Mouse (Mus musculus) E14TG2a.4 (cell line): ENCODE measurements around the gene Rnf213.

Source experiments
- H3K27me3 ChIP-seq: 2 replicates; pipeline ENCODE4 v1.6.1; 2014; ENCODE audit warnings: low read length, control low read depth; ENCODE audit not compliant: insufficient read depth
- H3K36me3 ChIP-seq: 2 replicates; pipeline ENCODE4 v1.6.1; 2014; ENCODE audit warnings: low read length, control low read depth; ENCODE audit not compliant: insufficient read depth
- H3K4me1 ChIP-seq: replicated peaks from 2 replicates; pipeline ENCODE4 v1.6.1; 2014; ENCODE audit warnings: low read depth, low read length, control low read depth
- H3K4me3 ChIP-seq: replicated peaks from 2 replicates; pipeline ENCODE4 v1.5.1; 2014; ENCODE audit warnings: mild to moderate bottlenecking, low read length
- H3K9me3 ChIP-seq: 2 replicates; pipeline ENCODE4 v1.6.1; 2014; ENCODE audit warnings: low read length, control low read depth
- CTCF ChIP-seq: conservative IDR thresholded peaks from 2 replicates; pipeline ENCODE4 v1.5.1; 2014; ENCODE audit warnings: low read length
- NANOG ChIP-seq: IDR thresholded peaks from 2 replicates; pipeline ENCODE4 v1.6.1; 2014; ENCODE audit warnings: borderline replicate concordance, low read length, mixed read lengths
- POU5F1 ChIP-seq: IDR thresholded peaks from 2 replicates; pipeline ENCODE4 v1.6.1; 2014; ENCODE audit warnings: low read length, borderline replicate concordance

The Rnf213 gene

DNA sequence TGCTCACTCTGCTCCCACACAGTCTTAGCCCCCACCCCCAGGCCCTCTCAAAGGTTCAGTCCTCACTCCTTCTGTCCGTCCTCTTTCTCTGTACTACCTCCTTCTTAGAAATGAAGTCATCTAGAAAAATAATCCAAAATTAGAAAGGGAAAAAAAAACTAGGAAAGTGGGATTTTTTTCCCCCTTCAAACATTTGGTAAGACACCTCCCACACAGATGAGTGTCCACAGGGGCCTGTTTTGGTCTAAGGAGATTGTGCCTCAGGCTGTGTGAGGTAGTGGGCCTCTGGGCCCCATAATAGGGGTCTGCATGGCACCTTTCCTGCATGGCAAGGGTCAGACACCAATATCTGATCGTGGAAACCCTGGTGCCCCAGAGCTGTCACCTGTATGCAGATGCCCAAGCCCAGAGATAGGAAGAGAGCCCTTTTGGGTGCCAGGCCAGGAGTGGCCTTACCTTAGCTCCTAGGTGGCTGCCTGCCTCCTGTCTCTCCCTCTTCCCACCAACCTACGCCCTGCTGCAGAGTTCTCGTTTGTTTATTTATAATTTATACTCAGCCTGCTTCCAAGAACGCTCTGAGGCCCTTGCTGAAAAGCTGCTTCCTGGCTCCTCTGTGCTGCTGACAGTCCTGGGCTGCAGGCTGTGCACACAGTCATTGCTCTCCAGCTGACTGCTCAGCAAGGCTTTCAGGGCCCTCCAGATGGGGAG lies 127.3 kb downstream of the Rnf213 start:
- Histone ChIP-seq H3K4me1 (peaks cover 45% of the 10 kb centered on the region), H3K27me3 (peaks cover 46% of the 10 kb centered on the region), H3K4me3 (no peak overlapping the region), H3K36me3 (no peaks in the 10 kb centered on the region), H3K9me3 (no peaks in the 10 kb centered on the region)
- no peak for TF ChIP-seq POU5F1

DNA sequence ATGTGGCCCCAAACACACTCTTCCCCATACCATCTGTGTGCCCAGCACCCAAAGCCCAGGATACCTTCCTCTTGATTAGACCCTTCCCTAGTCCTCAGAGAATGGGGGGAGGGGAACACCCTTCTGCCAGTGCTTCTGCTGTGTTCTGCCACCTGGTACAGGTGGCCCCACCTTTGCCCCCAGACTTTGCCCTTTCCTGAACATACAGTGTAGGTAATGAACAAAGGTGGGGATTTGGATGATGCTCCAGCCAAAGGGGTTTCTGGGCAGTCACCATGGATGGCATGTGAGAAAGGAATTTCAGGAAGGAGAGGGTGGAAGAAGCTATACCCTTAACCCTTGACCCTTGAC lies 127.8 kb downstream of the Rnf213 start:
- no peaks in the 10 kb centered on the region for H3K36me3 ChIP-seq
- TF ChIP-seq CTCF (no peak), NANOG (no peak), POU5F1 (no peak)
- peaks cover 43% of the 10 kb centered on the region for H3K4me1 ChIP-seq
- no peak overlapping the region for H3K4me3 ChIP-seq
- H3K27me3 ChIP-seq: peaks cover 41% of the 10 kb centered on the region
- no peaks in the 10 kb centered on the region for H3K9me3 ChIP-seq

DNA sequence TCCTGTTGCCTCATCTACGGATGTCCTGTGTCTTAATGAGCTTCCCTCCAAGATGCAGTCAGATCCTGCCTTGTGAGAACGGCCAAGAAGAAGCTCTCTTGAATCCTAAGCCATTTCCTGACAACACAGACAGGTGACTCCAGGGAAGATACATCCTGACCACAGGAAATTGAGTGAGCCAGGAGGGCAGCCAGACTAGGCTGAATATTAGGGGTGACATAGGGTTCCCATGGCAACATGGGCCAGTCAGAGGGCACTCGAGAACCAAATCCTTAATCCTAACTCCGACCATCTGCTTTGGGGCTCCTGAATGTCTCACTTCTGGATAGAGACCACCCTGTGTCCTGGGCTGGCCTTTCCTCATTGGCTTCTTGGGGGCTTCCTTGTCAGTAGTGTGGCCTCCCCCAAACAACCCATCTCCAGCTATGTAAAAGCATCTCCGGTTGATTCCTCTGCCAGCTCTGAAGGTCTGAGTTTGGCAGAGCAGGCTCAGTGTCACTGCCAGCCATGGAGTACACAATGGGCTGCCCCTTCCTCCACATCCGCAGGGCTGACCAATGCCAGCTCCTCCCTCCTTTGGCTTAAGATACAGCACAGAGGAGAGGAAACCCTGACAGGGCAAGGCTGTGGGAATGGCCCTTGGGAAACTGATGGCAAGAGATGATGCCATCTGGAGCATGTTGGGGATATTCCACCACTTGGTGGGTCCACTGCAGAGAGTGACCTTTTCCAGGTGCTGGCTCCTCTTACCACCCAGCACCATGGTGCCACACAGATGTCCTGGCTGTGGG lies 129.2 kb downstream of the Rnf213 start:
- no peaks in the 10 kb centered on the region for H3K9me3 ChIP-seq
- peaks cover 43% of the 10 kb centered on the region for H3K4me1 ChIP-seq
- no peak overlapping the region for H3K4me3 ChIP-seq
- TF ChIP-seq NANOG (no peak), POU5F1 (no peak), CTCF (no peak)
- H3K36me3 ChIP-seq: no peaks in the 10 kb centered on the region
- peaks cover 28% of the 10 kb centered on the region for H3K27me3 ChIP-seq

DNA sequence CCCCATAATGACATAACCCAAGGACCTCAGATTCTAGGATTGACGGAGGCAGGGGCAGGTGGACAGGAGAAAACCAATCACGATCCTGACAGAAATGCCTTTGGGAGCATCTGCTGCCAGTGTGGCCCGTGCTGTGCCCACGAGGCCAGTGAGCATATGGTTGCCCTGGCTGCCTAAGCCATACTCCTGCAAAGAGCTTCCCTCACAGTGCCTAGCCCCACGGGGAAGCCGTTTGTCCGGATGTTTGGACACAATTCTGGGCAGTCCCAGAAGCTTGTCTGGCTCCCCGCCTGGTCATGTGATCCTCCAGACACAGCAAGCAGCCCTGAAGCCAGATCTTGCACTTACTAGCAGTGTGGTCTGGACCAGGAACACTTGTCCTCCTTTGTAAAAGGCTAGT lies 129.9 kb downstream of the Rnf213 start:
- TF ChIP-seq CTCF (no peak), POU5F1 (no peak), NANOG (no peak)
- Histone ChIP-seq H3K27me3 (peaks cover 23% of the 10 kb centered on the region), H3K9me3 (no peaks in the 10 kb centered on the region), H3K4me1 (peaks cover 39% of the 10 kb centered on the region), H3K36me3 (no peaks in the 10 kb centered on the region), H3K4me3 (no peak overlapping the region)

DNA sequence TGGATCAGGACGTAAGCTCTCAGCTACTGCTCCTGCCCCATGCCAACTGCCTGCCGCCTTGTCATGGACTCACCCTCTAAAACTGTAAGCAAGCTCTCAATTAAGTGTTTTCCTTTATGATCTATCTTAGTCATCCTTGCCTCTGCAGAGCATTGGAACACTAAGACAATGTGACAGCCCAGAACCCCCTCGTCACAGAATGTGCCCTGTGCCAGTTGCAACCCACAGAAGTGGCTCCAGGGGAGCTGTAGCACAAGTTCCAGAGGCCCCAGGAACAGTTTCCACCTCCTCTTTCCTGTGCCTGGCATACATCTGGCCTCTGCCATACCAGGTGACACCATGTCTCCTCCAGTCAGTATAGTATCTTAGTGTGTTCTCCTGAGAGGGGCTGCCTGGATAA lies 130.5 kb downstream of the Rnf213 start:
- Histone ChIP-seq H3K36me3 (no peaks in the 10 kb centered on the region), H3K9me3 (no peaks in the 10 kb centered on the region), H3K27me3 (peaks cover 23% of the 10 kb centered on the region), H3K4me1 (peaks cover 39% of the 10 kb centered on the region), H3K4me3 (no peak overlapping the region)
- TF ChIP-seq NANOG (no peak), CTCF (no peak), POU5F1 (no peak)

DNA sequence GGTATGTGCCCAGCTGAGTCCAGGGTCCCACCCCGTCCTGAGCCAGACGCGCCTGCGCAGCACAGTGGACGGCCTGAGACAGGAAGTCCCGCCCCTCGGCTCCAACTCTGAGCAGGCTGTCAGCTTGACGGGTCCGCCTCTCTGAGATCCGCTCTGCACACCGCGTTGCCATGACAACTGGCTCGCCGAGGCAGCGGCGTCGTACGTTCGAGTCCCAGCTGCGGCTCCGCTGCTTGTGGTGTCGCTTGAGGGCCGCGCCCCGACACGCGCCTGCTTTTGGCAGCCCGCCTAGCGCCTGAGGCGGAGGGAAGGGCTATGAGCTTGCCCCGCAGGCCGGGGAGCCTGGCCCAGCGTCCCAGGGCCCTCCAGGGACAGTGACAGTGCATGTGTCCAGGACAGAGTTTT lies 131.6 kb downstream of the Rnf213 start:
- Histone ChIP-seq H3K9me3 (no peaks in the 10 kb centered on the region), H3K4me1 (peaks cover 44% of the 10 kb centered on the region), H3K4me3 (peak overlapping the region; percentile 41; the same call in 1 of the 2 replicates), H3K36me3 (no peaks in the 10 kb centered on the region), H3K27me3 (peaks cover 22% of the 10 kb centered on the region)
- no peak for TF ChIP-seq NANOG
- TF ChIP-seq POU5F1: no peak
- no peak for TF ChIP-seq CTCF

DNA sequence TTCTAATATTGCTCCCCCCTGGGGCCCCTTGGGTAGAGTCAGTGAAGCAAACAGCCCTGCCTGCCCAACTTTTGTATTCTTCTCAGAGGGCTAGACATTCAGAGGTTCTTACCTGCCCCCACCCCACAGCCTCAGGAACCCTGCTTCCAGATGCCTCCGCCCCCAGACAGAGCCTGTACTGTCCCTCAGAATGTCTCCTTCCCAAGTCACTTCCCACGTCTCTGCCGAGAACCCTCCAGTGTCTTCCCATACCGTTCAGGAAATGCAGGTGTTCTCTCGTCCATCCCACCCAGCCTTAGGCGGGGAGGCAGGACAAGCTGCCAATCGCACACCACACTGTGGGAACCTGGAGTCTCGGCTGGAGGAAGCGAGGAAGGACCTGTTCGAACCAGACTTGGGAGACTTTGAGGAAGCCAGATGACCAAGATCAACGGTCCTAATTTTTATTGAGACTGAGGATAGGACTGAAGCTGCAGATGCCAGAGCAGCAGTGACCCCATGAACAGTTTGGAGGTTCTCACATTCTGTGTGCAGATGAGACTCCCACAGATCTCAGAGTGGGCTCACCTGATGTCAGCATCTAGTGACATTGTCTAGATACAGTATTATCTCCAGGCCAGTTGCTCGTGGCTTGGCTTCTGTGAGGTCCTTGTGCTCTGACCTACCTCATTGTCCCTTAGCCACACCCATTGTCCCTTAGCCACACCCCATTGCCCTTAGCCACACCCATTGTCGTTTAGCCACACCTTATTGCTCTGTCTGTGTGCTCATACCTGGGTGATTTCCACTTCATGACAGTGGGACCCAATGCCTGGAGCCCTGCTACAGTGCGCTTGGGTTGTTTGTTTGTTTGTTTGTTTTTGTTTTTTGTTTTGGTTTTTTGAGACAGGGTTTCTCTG lies 133.4 kb downstream of the Rnf213 start:
- Histone ChIP-seq H3K9me3 (no peaks in the 10 kb centered on the region), H3K27me3 (peaks cover 21% of the 10 kb centered on the region), H3K4me3 (no peak overlapping the region; the same call in 1 of the 2 replicates), H3K36me3 (no peaks in the 10 kb centered on the region), H3K4me1 (peaks cover 44% of the 10 kb centered on the region)
- TF ChIP-seq CTCF: no peak
- no peak for TF ChIP-seq NANOG

DNA sequence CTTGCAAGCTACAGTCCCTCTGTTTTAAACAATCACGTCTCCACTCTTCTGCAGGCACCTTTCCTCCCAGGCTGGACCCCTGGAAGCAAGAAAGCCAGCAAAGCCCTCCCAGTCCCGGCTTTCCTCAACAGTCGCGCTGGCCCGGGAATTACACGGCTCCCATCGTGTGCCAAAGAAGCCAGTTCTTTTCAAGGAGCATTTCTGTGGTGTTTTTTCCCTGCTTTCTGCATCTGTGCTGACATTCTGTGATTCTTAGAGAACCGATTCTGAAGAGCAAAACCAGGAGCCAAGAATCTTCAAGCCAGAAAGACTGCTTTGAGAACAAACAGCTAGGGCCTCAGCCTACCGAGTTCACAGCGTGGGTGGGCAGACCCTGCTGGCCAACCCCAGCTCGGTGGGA lies 136.0 kb downstream of the Rnf213 start:
- peaks cover 31% of the 10 kb centered on the region for H3K4me1 ChIP-seq
- TF ChIP-seq POU5F1: no peak
- TF ChIP-seq NANOG: no peak
- no peak for TF ChIP-seq CTCF
- H3K4me3 ChIP-seq: no peak overlapping the region
- peaks cover 38% of the 10 kb centered on the region for H3K27me3 ChIP-seq
- H3K9me3 ChIP-seq: no peaks in the 10 kb centered on the region
- H3K36me3 ChIP-seq: no peaks in the 10 kb centered on the region
